Mouse (Mus musculus) embryonic facial prominence, embryonic 14.5 days (tissue): Measurements from ENCODE around the gene Gm13277. TPM values are rescaled to one million over a fixed set of nuclear protein-coding genes. Genes with fewer than 3 reads are reported as not detected.
"Not testable (repeated sequence)": the region's sequence is repeated elsewhere in the genome, so short reads cannot be mapped to it uniquely, and the experiment has no call there.

ENCODE experiments used
- ATAC-seq: fragments of 200-750 bp; cut with Nextera tagmentation; 2 replicates; pipeline ENCODE4 v1.8.0; 2017; ENCODE audit warnings: low read depth, moderate number of reproducible peaks, moderate TSS enrichment
- DNase-seq: peaks from one replicate; pipeline ENCODE4 v3.0.0-alpha.2; 2015; ENCODE audit warnings: low spot score
- H3K27ac ChIP-seq: fragments of 300-500 bp; sonication (generic); replicated peaks from 2 replicates; pipeline ENCODE4 v1.5.1; 2014; ENCODE audit warnings: low read depth, mild to moderate bottlenecking, low read length, moderate library complexity
- H3K27me3 ChIP-seq: fragments of 300-500 bp; sonication (generic); replicated peaks from 2 replicates; pipeline ENCODE4 v1.6.1; 2014; ENCODE audit warnings: low read length; ENCODE audit not compliant: control insufficient read depth, insufficient read depth
- H3K36me3 ChIP-seq: fragments of 300-500 bp; sonication (generic); 2 replicates; pipeline ENCODE4 v1.6.1; 2014; ENCODE audit warnings: low read length, mixed read lengths; ENCODE audit not compliant: control insufficient read depth, insufficient read depth
- H3K4me1 ChIP-seq: fragments of 300-500 bp; sonication (generic); 2 replicates; pipeline ENCODE4 v1.6.1; 2014; ENCODE audit warnings: antibody characterized with exemption, low read length; ENCODE audit not compliant: control insufficient read depth, insufficient read depth
- H3K4me2 ChIP-seq: fragments of 300-500 bp; sonication (generic); 2 replicates; pipeline ENCODE4 v1.6.1; 2014; ENCODE audit warnings: low read depth, mild to moderate bottlenecking, low read length, moderate library complexity, mixed read lengths
- H3K4me3 ChIP-seq: fragments of 300-500 bp; sonication (generic); 2 replicates; pipeline ENCODE4 v1.5.1; 2014; ENCODE audit warnings: low read depth, mild to moderate bottlenecking, low read length
- H3K9ac ChIP-seq: fragments of 300-500 bp; sonication (generic); 2 replicates; pipeline ENCODE4 v1.6.1; 2014; ENCODE audit warnings: low read depth, mild to moderate bottlenecking, low read length, moderate library complexity, mixed read lengths
- H3K9me3 ChIP-seq: fragments of 300-500 bp; sonication (generic); 2 replicates; pipeline ENCODE4 v1.6.1; 2016; ENCODE audit warnings: low read length; ENCODE audit not compliant: control insufficient read depth
- whole genome bisulfite sequencing: fragments of 180-500 bp; shearing (Covaris S2); extraction: QIAGEN DNeasy Blood & Tissue Kit; methylation state at CpG from one replicate; pipeline ENCODE4 v1.1.7; 2014; 5-methylcytosine and 5-hydroxymethylcytosine counted together
- polyA plus RNA-seq: library from polyadenylated mRNA; unstranded; fragments of >200 nt; fragmentation: Nextera tagmentation; extraction: Ambion mirVana; gene quantifications from 2 replicates; pipeline ENCODE4 v1.2.1, GENCODE M21; 2014

Gene Gm13277
- polyA plus RNA-seq, 1 experiment from 2014 or later = not detected

GRCm38 (mm10) chr4:88830523-88830922 is 42.1 kb downstream of the Gm13277 start:
- Histone ChIP-seq H3K27ac (no peak overlapping the region), H3K27me3 (no peaks in the 10 kb centered on the region), H3K9ac (no peak overlapping the region), H3K36me3 (no peaks in the 10 kb centered on the region), H3K4me1 (no peaks in the 10 kb centered on the region), H3K9me3 (no peaks in the 10 kb centered on the region), H3K4me3 (no peak overlapping the region), H3K4me2 (no peak overlapping the region)
- ATAC-seq (no peak), DNase-seq (peak; percentile 12)
- 33% methylated on average over 4 of the region's 4 CpGs for WGBS

- no CpG with 5 or more reads among the region's 1 CpGs for WGBS
- not testable (repeated sequence) for ATAC-seq, H3K27me3 ChIP-seq, H3K4me2 ChIP-seq, H3K27ac ChIP-seq, H3K9me3 ChIP-seq, H3K36me3 ChIP-seq, H3K4me1 ChIP-seq, H3K9ac ChIP-seq, H3K4me3 ChIP-seq, DNase-seq
Observed at GRCm38 (mm10) chr4:88835225-88835624, 46.8 kb downstream of the Gm13277 start, which contains the start of gene Ifna5. Gene Ifna5, plus strand, starts transcription at chr4:88835525.

Other genes with a start within 250 kb of the Gm13277 start
- gene Ifna15, start 230.4 kb upstream of the Gm13277 start, polyA plus RNA-seq = not detected in 2 replicates
- not detected in 2 replicates for gene Ifna14, start 216.8 kb upstream of the Gm13277 start, polyA plus RNA-seq
- not detected in 2 replicates for gene Ifna9, start 196.2 kb upstream of the Gm13277 start, polyA plus RNA-seq
- not detected in 2 replicates for gene Ifna12, start 185.3 kb upstream of the Gm13277 start, polyA plus RNA-seq
- gene C87499, start 154.2 kb upstream of the Gm13277 start, polyA plus RNA-seq = not detected in 2 replicates
- not detected in 2 replicates for gene Ifna13, start 144.2 kb upstream of the Gm13277 start, polyA plus RNA-seq
- not detected in 2 replicates for gene Ifna16, start 111.7 kb upstream of the Gm13277 start, polyA plus RNA-seq
- gene Ifna2, start 104.7 kb upstream of the Gm13277 start, polyA plus RNA-seq = not detected in 2 replicates
- not detected in 2 replicates for gene Ifnab, start 97.3 kb upstream of the Gm13277 start, polyA plus RNA-seq
- 1.2 and 2.0 TPM in 2 replicates for gene Gm26566, start 66.8 kb upstream of the Gm13277 start, polyA plus RNA-seq
- 126 and 129 TPM in 2 replicates for gene Klhl9, start 66.2 kb upstream of the Gm13277 start, polyA plus RNA-seq
- gene Gm13271, start 33.8 kb upstream of the Gm13277 start, polyA plus RNA-seq = not detected in 2 replicates
- 0.17 and 0.28 TPM in 2 replicates for gene Gm13283, start 28.5 kb upstream of the Gm13277 start, polyA plus RNA-seq
- gene Gm13290, start 14.8 kb upstream of the Gm13277 start, polyA plus RNA-seq = 0.48 TPM in 1 of 2 replicates, not detected in the other
- gene Gm13289, start 11.7 kb upstream of the Gm13277 start, polyA plus RNA-seq = not detected in 2 replicates
- not detected in 2 replicates for gene Gm13272, start 8.8 kb upstream of the Gm13277 start, polyA plus RNA-seq
- 0.16 and 0.31 TPM in 2 replicates for gene Ifnz, start 6.5 kb upstream of the Gm13277 start, polyA plus RNA-seq
- gene Gm13276, start 2.9 kb upstream of the Gm13277 start, polyA plus RNA-seq = not detected in 2 replicates
- gene Gm13278, start 2.9 kb downstream of the Gm13277 start, polyA plus RNA-seq = not detected in 2 replicates
- gene Gm13275, start 5.9 kb downstream of the Gm13277 start, polyA plus RNA-seq = not detected in 2 replicates
- gene Gm13279, start 8.8 kb downstream of the Gm13277 start, polyA plus RNA-seq = not detected in 2 replicates
- 0.67 and 0.74 TPM in 2 replicates for gene Gm13285, start 11.0 kb downstream of the Gm13277 start, polyA plus RNA-seq
- 0.54 TPM in 1 of 2 replicates, not detected in the other for gene Gm13287, start 14.6 kb downstream of the Gm13277 start, polyA plus RNA-seq
- 0.21 TPM in 1 of 2 replicates, not detected in the other for gene Gm13288, start 16.9 kb downstream of the Gm13277 start, polyA plus RNA-seq
- gene Ifna7, start 27.6 kb downstream of the Gm13277 start, polyA plus RNA-seq = not detected in 2 replicates
- not detected in 2 replicates for gene Ifna11, start 31.3 kb downstream of the Gm13277 start, polyA plus RNA-seq
- gene Ifna6, start 38.8 kb downstream of the Gm13277 start, polyA plus RNA-seq = not detected in 2 replicates
- gene Ifna5, start 46.9 kb downstream of the Gm13277 start, polyA plus RNA-seq = not detected in 2 replicates
- not detected in 2 replicates for gene Ifna4, start 53.2 kb downstream of the Gm13277 start, polyA plus RNA-seq
- gene Ifna1, start 61.5 kb downstream of the Gm13277 start, polyA plus RNA-seq = not detected in 2 replicates
- gene Ifne, start 91.6 kb downstream of the Gm13277 start, polyA plus RNA-seq = not detected in 2 replicates